Mouse (Mus musculus) CH12.LX (cell line): ENCODE results near the gene Fscn1. TPM values are rescaled to one million over a fixed set of nuclear protein-coding genes. Genes with fewer than 3 reads are reported as not detected.

Experiments used
- DNase-seq: peaks from one replicate; pipeline ENCODE4 v3.0.0-alpha.2; 2013; ENCODE audit errors: extremely low read depth
- H3K27ac ChIP-seq: 2 replicates; pipeline ENCODE4 v1.5.1; 2012; ENCODE audit warnings: low read depth, mild to moderate bottlenecking, control low read depth, moderate library complexity; ENCODE audit not compliant: insufficient read depth
- H3K27me3 ChIP-seq: replicated peaks from 2 replicates; pipeline ENCODE3; 2012; ENCODE audit warnings: inconsistent platforms
- H3K36me3 ChIP-seq, 2 experiments: replicated peaks in 1 of 2; 2 replicates each; pipeline versions ENCODE3 to v1.6.1; 2012; ENCODE audit warnings: inconsistent platforms in 1 of 2, low read length in 1 of 2, mild to moderate bottlenecking in 1 of 2, mixed read lengths in 1 of 2, moderate library complexity in 1 of 2; ENCODE audit not compliant: control insufficient read depth in 1 of 2, insufficient read depth in 1 of 2
- H3K4me1 ChIP-seq, 2 experiments: 2 replicates each; pipeline ENCODE4 v1.6.1; 2012; ENCODE audit warnings: inconsistent platforms in 1 of 2, moderate library complexity in 1 of 2; ENCODE audit not compliant: insufficient read depth in 2 of 2, control insufficient read depth in 1 of 2
- H3K4me2 ChIP-seq: 2 replicates; pipeline ENCODE4 v1.6.1; 2012; ENCODE audit warnings: low read depth, mild to moderate bottlenecking, control low read depth; ENCODE audit not compliant: poor library complexity, insufficient read depth, severe bottlenecking
- H3K4me3 ChIP-seq, 3 experiments: fragments of 150-350 bp in 1 of 3; sonication (generic) in 1 of 3; replicated peaks in 1 of 3; 2 replicates each; pipeline versions ENCODE3 to v1.5.1; 2011 to 2012; ENCODE audit warnings: low read depth in 2 of 3, low read length in 2 of 3, mild to moderate bottlenecking in 2 of 3, moderate library complexity in 2 of 3, control low read depth in 1 of 3, improper control_type of control experiment in 1 of 3, inconsistent platforms in 1 of 3, mixed read lengths in 1 of 3; ENCODE audit not compliant: poor library complexity in 1 of 3
- H3K79me2 ChIP-seq: replicated peaks from 2 replicates; pipeline ENCODE4 v1.6.1; 2012; ENCODE audit warnings: mild to moderate bottlenecking, moderate library complexity; ENCODE audit not compliant: control insufficient read depth, poor library complexity, insufficient read depth, severe bottlenecking; ENCODE audit errors: extremely low read depth
- H3K9ac ChIP-seq: 2 replicates; pipeline ENCODE4 v1.6.1; 2012; ENCODE audit warnings: low read depth, mild to moderate bottlenecking, control low read depth, moderate library complexity; ENCODE audit not compliant: insufficient read depth
- H3K9me3 ChIP-seq: replicated peaks from 2 replicates; pipeline ENCODE3; 2012; ENCODE audit warnings: low read length, inconsistent platforms, mixed read lengths
- BHLHE40 ChIP-seq: IDR thresholded peaks from 2 replicates; pipeline ENCODE4 v1.6.1; 2011; ENCODE audit warnings: mild to moderate bottlenecking, low read depth, low read length, improper control_type of control experiment
- CHD1 ChIP-seq: IDR thresholded peaks from 2 replicates; pipeline ENCODE4 v1.6.1; 2012; ENCODE audit warnings: low read depth, low read length, improper control_type of control experiment, inconsistent platforms
- CHD2 ChIP-seq: IDR thresholded peaks from 2 replicates; pipeline ENCODE4 v1.6.1; 2011; ENCODE audit warnings: low read length, improper control_type of control experiment
- E2F4 ChIP-seq: IDR thresholded peaks from 2 replicates; pipeline ENCODE4 v1.6.1; 2011; ENCODE audit warnings: low read depth, low read length, improper control_type of control experiment; ENCODE audit not compliant: insufficient replicate concordance
- EP300 ChIP-seq: IDR thresholded peaks from 2 replicates; pipeline ENCODE4 v1.6.1; 2011; ENCODE audit warnings: low read length, improper control_type of control experiment
- ETS1 ChIP-seq: conservative IDR thresholded peaks from 2 replicates; pipeline ENCODE4 v1.6.1; 2012; ENCODE audit warnings: low read depth, mild to moderate bottlenecking, inconsistent platforms, low read length, improper control_type of control experiment, moderate library complexity
- HCFC1 ChIP-seq: IDR thresholded peaks from 2 replicates; pipeline ENCODE4 v1.6.1; 2012; ENCODE audit warnings: low read depth, mild to moderate bottlenecking, inconsistent platforms, low read length, improper control_type of control experiment
- IRF4 ChIP-seq: IDR thresholded peaks from 2 replicates; pipeline ENCODE4 v1.6.1; 2014; ENCODE audit warnings: low read depth, mild to moderate bottlenecking, inconsistent platforms, low read length, improper control_type of control experiment
- JUN ChIP-seq: IDR thresholded peaks from 2 replicates; pipeline ENCODE4 v1.6.1; 2011; ENCODE audit warnings: low read depth, mild to moderate bottlenecking, low read length, improper control_type of control experiment, moderate library complexity; ENCODE audit not compliant: insufficient read depth
- MAX ChIP-seq: IDR thresholded peaks from 2 replicates; pipeline ENCODE4 v1.6.1; 2011; ENCODE audit warnings: low read length, improper control_type of control experiment
- MAZ ChIP-seq: IDR thresholded peaks from 2 replicates; pipeline ENCODE4 v1.6.1; 2012; ENCODE audit warnings: low read depth, mild to moderate bottlenecking, inconsistent platforms, low read length, improper control_type of control experiment, moderate library complexity
- MEF2A ChIP-seq: IDR thresholded peaks from 2 replicates; pipeline ENCODE4 v1.6.1; 2014; ENCODE audit warnings: low read depth, mild to moderate bottlenecking, inconsistent platforms, low read length, improper control_type of control experiment, borderline replicate concordance
- MXI1 ChIP-seq: IDR thresholded peaks from 2 replicates; pipeline ENCODE4 v1.6.1; 2011; ENCODE audit warnings: mild to moderate bottlenecking, low read depth, low read length, improper control_type of control experiment
- MYC ChIP-seq: IDR thresholded peaks from 2 replicates; pipeline ENCODE4 v1.6.1; 2011; ENCODE audit warnings: low read depth, mild to moderate bottlenecking, improper control_type of control experiment, low read length
- NELFE ChIP-seq: IDR thresholded peaks from 2 replicates; pipeline ENCODE4 v1.6.1; 2011; ENCODE audit warnings: low read depth, low read length, improper control_type of control experiment
- PAX5 ChIP-seq: IDR thresholded peaks from 2 replicates; pipeline ENCODE4 v1.6.1; 2012; ENCODE audit warnings: low read length, inconsistent platforms, mixed read lengths
- POLR2A ChIP-seq: IDR thresholded peaks from 2 replicates; pipeline ENCODE4 v1.6.1; 2011; ENCODE audit warnings: low read depth, mild to moderate bottlenecking, improper control_type of control experiment, low read length
- RAD21 ChIP-seq: IDR thresholded peaks from 2 replicates; pipeline ENCODE4 v1.6.1; 2011; ENCODE audit warnings: low read depth, mild to moderate bottlenecking, low read length, improper control_type of control experiment, moderate library complexity
- RCOR1 ChIP-seq: conservative IDR thresholded peaks from 2 replicates; pipeline ENCODE4 v1.6.1; 2012; ENCODE audit warnings: low read depth, mild to moderate bottlenecking, inconsistent platforms, low read length, improper control_type of control experiment
- SIN3A ChIP-seq: IDR thresholded peaks from 2 replicates; pipeline ENCODE4 v1.6.1; 2012; ENCODE audit warnings: low read length, improper control_type of control experiment, inconsistent platforms
- TBP ChIP-seq: conservative IDR thresholded peaks from 2 replicates; pipeline ENCODE4 v1.6.1; 2011; ENCODE audit warnings: low read depth, low read length, improper control_type of control experiment
- TCF12 ChIP-seq: IDR thresholded peaks from 2 replicates; pipeline ENCODE4 v1.6.1; 2014; ENCODE audit warnings: low read depth, mild to moderate bottlenecking, inconsistent platforms, low read length, improper control_type of control experiment
- USF1 ChIP-seq: IDR thresholded peaks from 2 replicates; pipeline ENCODE4 v1.6.1; 2014; ENCODE audit warnings: low read depth, mild to moderate bottlenecking, inconsistent platforms, low read length, improper control_type of control experiment
- USF2 ChIP-seq: conservative IDR thresholded peaks from 2 replicates; pipeline ENCODE4 v1.6.1; 2011; ENCODE audit warnings: low read depth, low read length, improper control_type of control experiment
- ZC3H11A ChIP-seq: IDR thresholded peaks from 2 replicates; pipeline ENCODE4 v1.6.1; 2012; ENCODE audit warnings: low read depth, mild to moderate bottlenecking, inconsistent platforms, low read length, improper control_type of control experiment
- ZKSCAN1 ChIP-seq: IDR thresholded peaks from 2 replicates; pipeline ENCODE4 v1.6.1; 2012; ENCODE audit warnings: low read depth, inconsistent platforms, low read length, improper control_type of control experiment, borderline replicate concordance
- ZMIZ1 ChIP-seq: IDR thresholded peaks from 2 replicates; pipeline ENCODE4 v1.6.1; 2012; ENCODE audit warnings: low read depth, mild to moderate bottlenecking, inconsistent platforms, low read length, improper control_type of control experiment
- dilution Hi-C: fragments of 300-500 bp; cut with MboI; formaldehyde crosslinking; loops from 2 replicates; pipeline ENCODE4 v1.14.3; 2020; ENCODE audit warnings: low sequenced_read_pairs; ENCODE audit not compliant: extremely low pct_unique_long_range_greater_than_20kb, extremely low pct_ligation_motif_present
- in situ Hi-C: fragments of 300-500 bp; cut with MboI; formaldehyde crosslinking; loops from 3 replicates; pipeline ENCODE4 v1.14.3; 2019; ENCODE audit warnings: low sequenced_read_pairs, low pct_ligation_motif_present, low pct_unique_long_range_greater_than_20kb, mixed read lengths
- polyA plus RNA-seq: library from polyadenylated mRNA; unstranded; fragments of >175 nt; gene quantifications from 2 replicates; pipeline ENCODE4 v1.2.1, GENCODE M21; 2012; ENCODE audit warnings: low read depth; ENCODE audit not compliant: insufficient read length
- total RNA-seq, 2 experiments: library from RNA; depleted of rRNA; stranded (reverse); fragments of 300-350 nt in 1 of 2; fragments of >200 nt in 1 of 2; gene quantifications; 2 replicates each; pipeline ENCODE4 v1.2.3; 2012 to 2014

The Fscn1 gene
- total and polyA plus RNA-seq, 3 experiments, result 19.7 to 75.7 (median 65.3) TPM

DNA sequence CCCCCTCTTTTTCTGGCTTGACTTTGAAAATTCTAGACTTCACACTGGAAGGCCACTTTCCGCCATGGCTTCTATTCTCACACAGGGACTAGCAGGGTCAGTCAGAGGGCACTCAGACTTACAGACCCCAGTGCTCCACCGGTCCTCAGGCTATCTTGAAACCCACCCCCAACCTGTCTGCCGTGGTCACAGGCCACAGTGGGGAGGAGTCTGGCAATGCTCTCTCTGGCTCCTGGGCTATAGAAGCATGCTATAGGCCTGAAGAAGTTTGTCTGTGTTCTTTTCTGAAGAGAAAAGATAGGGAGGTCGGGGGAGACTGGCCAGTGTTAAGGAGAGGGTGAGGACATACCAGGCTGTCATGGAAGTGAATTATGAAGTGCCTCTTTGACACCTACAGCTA, 39.9 kb downstream of the Fscn1 start:
- TF ChIP-seq NELFE (no peak), ZC3H11A (no peak), MYC (no peak), TBP (no peak), BHLHE40 (no peak), SIN3A (no peak), ZMIZ1 (no peak), POLR2A (no peak), USF1 (no peak), USF2 (no peak), E2F4 (no peak), RCOR1 (no peak), RAD21 (no peak), HCFC1 (no peak), ZKSCAN1 (no peak), EP300 (no peak), TCF12 (no peak), CHD1 (no peak)
- Histone ChIP-seq H3K27ac (no peak overlapping the region), H3K36me3 (peaks cover 13 to 60% of the 10 kb centered on the region in 2 experiments), H3K4me2 (no peak overlapping the region), H3K4me3 (no peak overlapping the region), H3K27me3 (no peaks in the 10 kb centered on the region), H3K4me1 (peaks cover 15 to 39% of the 10 kb centered on the region in 2 experiments), H3K9ac (no peak overlapping the region), H3K79me2 (no peaks in the 10 kb centered on the region), H3K9me3 (no peaks in the 10 kb centered on the region)
- no peak for DNase-seq
- dilution Hi-C loops, result no loop called here
- in situ Hi-C loops, result no loop called here

DNA sequence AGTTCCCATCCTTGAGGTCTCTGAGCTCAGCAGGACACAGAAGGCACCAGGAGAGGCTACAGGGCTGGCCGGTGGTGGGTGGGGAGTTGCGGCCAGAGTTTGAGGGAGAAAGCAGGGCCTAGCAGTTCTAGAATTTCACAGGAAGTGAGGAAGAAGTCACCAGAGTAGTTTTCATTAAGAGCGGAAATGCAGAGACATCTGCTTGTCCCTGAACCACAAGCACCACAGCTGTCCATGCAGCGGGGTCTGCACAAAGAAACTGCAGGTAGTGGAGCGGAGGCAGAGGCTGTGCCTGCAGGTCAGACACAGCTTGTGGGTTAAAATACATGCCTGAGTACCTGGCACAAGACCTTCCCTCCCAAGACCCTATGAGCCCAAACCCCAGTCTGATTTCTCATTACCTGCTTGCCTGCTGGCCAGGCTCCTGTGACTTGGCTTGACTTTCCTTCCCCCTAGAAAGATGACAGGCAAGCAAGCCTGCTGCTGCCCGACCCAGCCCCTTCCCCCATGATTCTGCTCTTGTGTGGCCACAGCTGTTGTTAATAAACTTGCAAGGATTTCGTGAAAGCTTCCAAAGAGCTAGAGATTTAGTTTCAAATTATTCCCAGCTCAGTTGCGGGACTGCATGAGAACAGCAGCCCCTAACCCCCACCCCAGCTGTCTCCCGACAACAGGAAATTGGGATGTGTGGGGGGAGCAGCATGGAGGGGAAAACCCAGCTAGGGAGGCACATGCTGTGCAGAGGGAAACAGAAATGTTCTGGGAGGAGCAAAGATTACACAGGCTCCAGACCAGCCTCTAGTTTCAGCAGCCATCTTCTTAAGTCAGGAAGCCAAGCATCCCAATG, 40.7 kb downstream of the Fscn1 start:
- peak overlapping the region; percentile 58 for H3K27ac ChIP-seq
- H3K4me1 ChIP-seq, result peaks cover 15 to 39% of the 10 kb centered on the region in 2 experiments
- peak overlapping the region in 1 of 3 experiments; percentile 8 for H3K4me3 ChIP-seq
- TF ChIP-seq IRF4 (0 out of 2 replicates have a peak, but pooled peaks have one; percentile 12), ETS1 (peak; percentile 24), MYC (0 out of 2 replicates have a peak, but pooled peaks have one; percentile 34), MAZ (0 out of 2 replicates have a peak, but pooled peaks have one; percentile 43), MXI1 (peak; percentile 45; the same call in 1 of the 2 replicates), TCF12 (peak; percentile 7; the same call in 1 of the 2 replicates), SIN3A (no peak), CHD2 (peak; percentile 39; the same call in 1 of the 2 replicates), POLR2A (no peak), MEF2A (0 out of 2 replicates have a peak, but pooled peaks have one; percentile 33), JUN (no peak), BHLHE40 (peak; percentile 67), PAX5 (no peak), EP300 (peak; percentile 34; the same call in 1 of the 2 replicates), MAX (0 out of 2 replicates have a peak, but pooled peaks have one; percentile 23)
- H3K9ac ChIP-seq, result no peak overlapping the region
- H3K4me2 ChIP-seq, result 0 out of 2 replicates have a peak overlapping the region, but pooled peaks have one; percentile 14
- dilution Hi-C loops (no loop called here), in situ Hi-C loops (no loop called here)
- no peaks in the 10 kb centered on the region for H3K27me3 ChIP-seq
- H3K36me3 ChIP-seq, result peaks cover 11 to 56% of the 10 kb centered on the region in 2 experiments
- no peaks in the 10 kb centered on the region for H3K9me3 ChIP-seq
- peak; percentile 37 for DNase-seq
- H3K79me2 ChIP-seq, result no peaks in the 10 kb centered on the region
